Mouse (Mus musculus) T-helper 17 cell (primary cell): Measurements from ENCODE around the gene Rimbp3.

ENCODE experiments used
- in situ Hi-C, 2 experiments: fragments of 300-600 bp; cut with MboI, MseI; formaldehyde crosslinking; loops; 1 replicate in 1 of 2; 2 replicates in 1 of 2; pipeline ENCODE4 v1.15.1; 2025; ENCODE audit warnings: high pct_unique_total_duplicates in 2 of 2

Rimbp3 gene

DNA sequence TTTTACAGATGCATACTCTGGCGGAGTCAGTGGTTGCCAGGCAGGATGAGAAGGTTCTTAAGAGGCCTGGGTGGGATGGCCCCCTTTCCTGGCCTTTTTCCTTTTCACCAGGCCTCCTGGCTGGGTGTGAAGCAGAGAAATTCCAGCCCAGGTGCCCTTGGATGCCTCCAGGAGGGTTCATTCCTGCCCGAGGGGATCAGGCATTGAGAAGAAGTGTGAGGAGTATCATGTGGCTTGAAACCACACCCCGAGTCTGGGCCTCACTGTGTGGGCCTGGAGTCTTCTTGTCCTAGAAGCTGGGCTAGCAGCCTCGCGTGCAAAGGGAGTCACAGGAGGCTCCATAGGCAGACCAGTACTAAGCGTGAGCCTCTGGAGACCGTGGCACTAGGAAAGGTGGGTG is 44.4 kb downstream of the Rimbp3 start:
- in situ Hi-C loops: no loop called here

GRCm38 (mm10) chr16:17254005-17254597 is 45.7 kb downstream of the Rimbp3 start:
- in situ Hi-C loops: no loop called here

- in situ Hi-C loops: no loop called here
Observed at GRCm38 (mm10) chr16:17255270-17255669, 46.9 kb downstream of the Rimbp3 start.

GRCm38 (mm10) chr16:17257359-17257821 is 49.0 kb downstream of the Rimbp3 start:
- in situ Hi-C loops: no loop called here

- in situ Hi-C loops: no loop called here
Observed at GRCm38 (mm10) chr16:17258917-17259316, 50.5 kb downstream of the Rimbp3 start.

- in situ Hi-C loops: loop anchor here in 1 of 2 experiments (10.0 kb wide), 1 partner anchor 1287 kb away; no protein-coding TSS in a partner anchor
Observed at GRCm38 (mm10) chr16:17261341-17261740, 52.9 kb downstream of the Rimbp3 start.
